Mouse (Mus musculus) urinary bladder, postnatal 25 days (tissue): ENCODE measurements around the gene Madd.

ENCODE experiments used
- DNase-seq: peaks from one replicate; pipeline ENCODE4 v3.0.0; 2022; ENCODE audit warnings: low spot score

The Madd gene

DNA sequence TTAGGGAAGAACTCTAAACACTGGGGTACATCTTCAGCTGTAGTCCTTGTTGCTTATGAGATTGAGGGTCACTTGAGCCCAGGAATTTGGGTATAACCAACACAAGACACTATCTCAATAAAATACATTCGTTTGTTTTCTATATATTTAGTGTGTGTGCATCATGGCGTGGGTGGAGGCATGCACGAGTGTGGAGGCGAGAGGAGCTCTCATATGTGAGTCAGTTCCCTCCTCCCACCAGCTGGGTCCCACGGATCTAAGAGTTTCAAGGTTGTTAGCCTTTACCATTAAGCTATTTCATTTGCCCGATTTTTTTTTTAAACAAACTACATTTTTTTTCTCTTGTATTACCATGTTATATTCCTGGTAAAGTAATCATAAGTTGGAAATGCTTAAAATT lies 92.8 kb downstream of the Madd start:
- DNase-seq: no peak

DNA sequence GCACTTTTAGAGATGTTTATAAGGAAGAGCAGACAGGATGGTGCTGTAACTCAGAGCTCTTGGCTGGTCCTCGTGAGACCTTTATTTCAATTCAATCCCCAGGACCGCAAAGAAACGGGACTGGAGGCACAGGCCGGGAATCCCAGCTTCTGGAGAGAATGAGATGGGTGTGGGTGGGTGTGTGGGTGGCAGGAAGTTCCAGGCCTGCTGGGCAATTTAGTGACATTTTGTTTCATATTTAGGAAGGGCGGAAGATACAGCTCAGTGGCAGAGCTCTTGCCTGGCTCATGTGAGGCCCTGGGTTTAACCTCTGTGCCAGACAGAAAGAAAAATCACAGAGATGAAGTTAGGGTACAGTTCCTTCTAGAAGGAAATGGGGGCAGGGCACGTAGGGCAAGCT lies 93.4 kb downstream of the Madd start:
- DNase-seq: no peak

- DNase-seq: no peak
These were observed 94.7 kb downstream of the Madd start for GRCm38 (mm10) chr2:91088987-91089386.

DNA sequence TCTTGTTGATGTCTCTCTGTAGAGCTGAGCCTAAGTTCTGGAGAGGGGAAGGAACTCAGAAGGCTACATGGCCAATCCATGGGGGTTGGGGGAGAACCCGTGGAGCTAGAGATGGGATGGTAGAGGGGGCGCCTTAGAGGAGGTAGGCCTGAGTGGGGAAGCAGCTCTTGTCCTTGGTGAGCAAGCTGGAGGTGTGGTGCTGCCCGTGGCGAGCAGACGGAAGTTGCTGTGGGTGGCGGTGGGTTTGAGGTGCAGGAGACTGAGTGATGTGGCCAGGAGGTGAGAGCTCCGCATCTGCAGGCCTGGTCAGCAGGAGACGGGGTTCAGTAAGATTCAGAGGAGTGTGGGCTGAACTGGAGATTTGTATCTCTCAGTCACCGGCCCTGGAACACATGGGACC lies 96.2 kb downstream of the Madd start:
- DNase-seq: no peak
